Mouse (Mus musculus) MEL (cell line): Measurements from ENCODE around the gene Hoxd4.

ENCODE experiments used
- CTCF ChIP-seq, 3 experiments: IDR thresholded peaks in 2 of 3; conservative IDR thresholded peaks in 1 of 3; 2 replicates each; pipeline ENCODE4 v1.5.1; 2011 to 2012; ENCODE audit warnings: low read length in 3 of 3, low read depth in 2 of 3, mild to moderate bottlenecking in 2 of 3, improper control_type of control experiment in 1 of 3, inconsistent platforms in 1 of 3, mixed read lengths in 1 of 3, moderate library complexity in 1 of 3; ENCODE audit not compliant: control insufficient read depth in 1 of 3, insufficient read depth in 1 of 3, poor library complexity in 1 of 3, severe bottlenecking in 1 of 3
- GATA1 ChIP-seq: IDR thresholded peaks from 2 replicates; pipeline ENCODE4 v1.6.1; 2011; ENCODE audit warnings: low read depth, low read length, improper control_type of control experiment
- POLR2A ChIP-seq, 2 experiments: IDR thresholded peaks; 2 replicates each; pipeline ENCODE4 v1.6.1; 2011 to 2012; ENCODE audit warnings: low read length in 2 of 2, mild to moderate bottlenecking in 2 of 2, control low read depth in 1 of 2, improper control_type of control experiment in 1 of 2, low read depth in 1 of 2, moderate library complexity in 1 of 2; ENCODE audit not compliant: control insufficient read depth in 1 of 2, insufficient read depth in 1 of 2, poor library complexity in 1 of 2
- SIN3A ChIP-seq: IDR thresholded peaks from 2 replicates; pipeline ENCODE4 v1.6.1; 2012; ENCODE audit warnings: low read length, improper control_type of control experiment, inconsistent platforms

DNA sequence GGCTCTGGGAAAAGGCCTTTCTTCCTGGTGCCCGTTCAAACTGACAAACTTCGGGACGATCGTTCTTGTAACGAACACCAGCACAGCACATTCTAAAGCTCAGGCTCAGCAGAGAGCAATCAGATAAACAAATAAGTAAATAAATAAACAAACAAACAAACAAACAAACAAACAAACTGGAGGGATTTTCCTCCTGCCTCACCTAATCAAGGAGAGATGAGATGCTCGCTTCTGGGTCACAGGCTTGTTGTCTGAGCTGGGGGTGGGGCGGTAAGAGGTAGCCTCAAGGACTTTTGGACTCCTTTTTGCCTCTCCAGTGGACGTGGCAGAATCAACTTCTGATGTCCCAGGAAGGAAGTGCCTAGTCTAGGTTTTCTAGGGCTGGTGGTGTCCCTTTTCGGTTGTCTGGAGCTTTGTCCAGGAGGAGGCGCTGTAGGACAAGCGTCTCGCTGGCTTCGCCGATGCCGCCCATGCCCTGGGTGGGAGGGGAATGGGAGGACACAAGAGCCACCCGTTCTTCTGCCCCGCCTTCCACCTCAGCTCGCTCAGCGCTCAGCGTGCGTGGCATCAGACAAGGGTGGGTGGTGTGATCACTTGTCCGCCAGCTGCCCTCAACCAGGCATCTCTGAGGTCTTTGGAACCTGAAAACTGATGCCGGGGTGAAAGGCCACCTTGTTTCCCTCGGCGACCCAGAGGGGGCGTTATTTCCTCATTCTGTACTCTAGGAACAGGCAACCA is 3.9 kb downstream of the Hoxd4 start:
- no peak for TF ChIP-seq SIN3A
- TF ChIP-seq POLR2A (IDR thresholded peaks at IDR 0.05; ENCODE audit: control insufficient read depth in 1 of 2, insufficient read depth in 1 of 2, low read depth in 1 of 2, low read length in 2 of 2, poor library complexity in 1 of 2), result no peak
- no peak for TF ChIP-seq GATA1
- TF ChIP-seq CTCF (IDR thresholded peaks at IDR 0.05 in 2 of 3, conservative IDR thresholded peaks at IDR 0.05 in 1 of 3; ENCODE audit: control insufficient read depth in 1 of 3, insufficient read depth in 1 of 3, low read depth in 2 of 3, low read length in 3 of 3, poor library complexity in 1 of 3, severe bottlenecking in 1 of 3), result peak; percentile 81 to 98 (median 87)
